Mouse (Mus musculus) CH12.LX (cell line): ENCODE measurements around the gene Wnt5b.

Source experiments
- CHD2 ChIP-seq: IDR thresholded peaks from 2 replicates; pipeline ENCODE4 v1.6.1; 2011; ENCODE audit warnings: low read length, improper control_type of control experiment
- CTCF ChIP-seq, 2 experiments: IDR thresholded peaks in 1 of 2; conservative IDR thresholded peaks in 1 of 2; 2 replicates each; pipeline ENCODE4 v1.5.1; 2011 to 2012; ENCODE audit warnings: low read depth in 2 of 2, low read length in 2 of 2, improper control_type of control experiment in 1 of 2, inconsistent platforms in 1 of 2, mild to moderate bottlenecking in 1 of 2, moderate library complexity in 1 of 2
- E2F4 ChIP-seq: IDR thresholded peaks from 2 replicates; pipeline ENCODE4 v1.6.1; 2011; ENCODE audit warnings: low read depth, low read length, improper control_type of control experiment; ENCODE audit not compliant: insufficient replicate concordance
- GABPA ChIP-seq: IDR thresholded peaks from 2 replicates; pipeline ENCODE4 v1.6.1; 2012; ENCODE audit warnings: low read depth, low read length, improper control_type of control experiment, inconsistent platforms; ENCODE audit not compliant: insufficient replicate concordance
- MAZ ChIP-seq: IDR thresholded peaks from 2 replicates; pipeline ENCODE4 v1.6.1; 2012; ENCODE audit warnings: low read depth, mild to moderate bottlenecking, inconsistent platforms, low read length, improper control_type of control experiment, moderate library complexity

DNA sequence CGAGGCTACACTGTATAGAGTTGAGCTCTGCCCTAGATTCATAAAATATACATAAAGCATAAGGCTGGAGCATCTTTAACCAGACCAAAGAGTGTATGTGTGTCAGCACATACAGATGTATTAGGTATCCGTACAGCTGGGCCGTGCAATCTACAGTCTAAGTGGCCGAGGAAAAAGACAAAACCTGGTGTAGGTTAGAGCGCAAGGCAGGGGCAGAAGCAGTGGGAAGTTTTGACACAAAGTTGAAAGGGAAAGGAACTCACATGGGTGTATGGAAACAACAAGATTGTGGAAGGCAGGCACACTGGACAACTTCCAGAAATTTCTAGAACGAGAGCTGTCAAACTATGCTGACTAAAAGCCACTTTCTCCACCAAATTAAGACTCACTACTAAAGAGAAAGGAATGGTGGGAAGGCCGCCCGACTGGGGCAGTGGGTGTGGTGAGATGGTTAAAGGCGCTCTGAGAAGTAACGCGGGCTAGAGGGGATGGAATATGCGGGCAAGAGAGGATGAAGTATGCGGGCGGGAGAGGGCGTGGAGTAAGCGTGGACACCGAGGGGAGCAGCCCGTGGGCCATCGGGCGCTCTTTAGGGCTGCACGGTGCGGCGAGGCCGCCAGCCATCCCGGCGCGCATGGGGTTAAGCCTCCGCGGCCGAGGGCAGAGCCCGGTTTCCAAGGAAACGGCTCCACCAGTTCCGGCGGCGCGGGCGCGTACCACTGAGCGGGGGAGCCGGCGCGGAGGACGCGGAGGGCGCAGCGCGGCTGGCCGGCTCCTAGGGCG, 65.4 kb downstream of the Wnt5b start:
- TF ChIP-seq CTCF (conservative IDR thresholded peaks at IDR 0.05 in 1 of 2, IDR thresholded peaks at IDR 0.05 in 1 of 2; ENCODE audit: low read depth in 2 of 2, low read length in 2 of 2) (no peak), MAZ (no peak), GABPA (no peak), E2F4 (no peak), CHD2 (no peak)
